Mouse (Mus musculus) heart, postnatal 10 days (tissue): ENCODE measurements around the gene Cish. TPM values are rescaled to one million over a fixed set of nuclear protein-coding genes. Genes with fewer than 3 reads are reported as not detected.

Experiments
- DNase-seq, 2 experiments: peaks; one replicate each; pipeline ENCODE4 v3.0.0; 2021
- intact Hi-C: fragments of 180-260 bp; cut with DNase I; formaldehyde crosslinking; loops from one replicate; pipeline ENCODE4 v1.15.1; 2025
- total RNA-seq, 2 experiments: library from RNA; stranded (reverse); gene quantifications; 2 replicates each; pipeline ENCODE4 v1.2.3; 2021

Gene Cish
- total RNA-seq, 2 experiments from 2014 or later = 212 to 269 TPM

- intact Hi-C loops = loop anchor here (5.0 to 10.0 kb wide), 2 partner anchors 177 to 450 kb away; partner anchors contain the start of gene Manf
- no peak for DNase-seq
Observed at GRCm38 (mm10) chr9:107342201-107342709, 46.4 kb downstream of the Cish start.

- peak; percentile 55 to 66 for DNase-seq
- intact Hi-C loops = loop anchor here (5.0 to 10.0 kb wide), 2 partner anchors 179 to 451 kb away; partner anchors contain the start of gene Manf
Observed at GRCm38 (mm10) chr9:107343146-107343943, 47.5 kb downstream of the Cish start.

- no peak for DNase-seq
- intact Hi-C loops = loop anchor here (5.0 to 10.0 kb wide), 2 partner anchors 179 to 452 kb away; partner anchors contain the start of gene Manf
Observed at GRCm38 (mm10) chr9:107344027-107344426, 48.2 kb downstream of the Cish start.

DNA sequence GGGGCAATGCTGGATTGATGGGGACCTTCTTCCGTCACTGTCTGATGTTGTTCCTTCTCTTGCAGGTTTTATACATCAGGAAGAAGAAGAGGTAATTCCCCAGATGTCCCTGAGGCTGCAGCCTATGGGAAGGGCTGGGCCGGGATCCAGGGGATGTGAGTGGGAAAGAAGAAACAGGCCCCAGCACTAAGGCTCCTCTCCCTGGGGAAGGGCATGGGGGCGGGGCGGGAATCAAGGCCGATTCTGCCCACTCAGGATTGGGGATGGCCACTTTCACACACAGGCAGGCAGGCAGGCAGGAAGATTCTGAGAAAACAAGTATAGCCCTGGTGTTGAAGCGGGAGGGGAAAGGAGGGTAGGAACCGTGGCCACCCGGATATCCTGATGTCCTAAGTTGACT, 50.3 kb downstream of the Cish start:
- no peak for DNase-seq
- intact Hi-C loops = loop anchor here (10.0 kb wide), 1 partner anchor 181 kb away; no protein-coding TSS in a partner anchor

GRCm38 (mm10) chr9:107347586-107348183, 51.9 kb downstream of the Cish start:
- DNase-seq = peak; percentile 46 to 57

GRCm38 (mm10) chr9:107349321-107349720, 53.5 kb downstream of the Cish start:
- intact Hi-C loops = loop anchor here (10.0 kb wide), 1 partner anchor 185 kb away; no protein-coding TSS in a partner anchor
- DNase-seq = no peak

More at GRCm38 (mm10) chr9:107347586-107348183, 51.9 kb downstream of the Cish start:
- intact Hi-C loops = loop anchor here (10.0 kb wide), 1 partner anchor 183 kb away; no protein-coding TSS in a partner anchor

Other genes with a start within 250 kb of the Cish start
- gene Dock3, start 64.1 kb upstream of the Cish start, total RNA-seq = 1 to 10 TPM; 1.1 to 1.4 TPM
- gene Mapkapk3, start 6.1 kb upstream of the Cish start, total RNA-seq = 10 to 100 TPM; 22.1 to 23.3 TPM
- gene Hemk1, start 42.3 kb downstream of the Cish start, total RNA-seq = 10 to 100 TPM; 16.8 to 17.0 TPM
- gene 6430571L13Rik, start 44.6 kb downstream of the Cish start, total RNA-seq = 10 to 100 TPM in 1 of 2 experiments, 1 to 10 TPM in 1; 8.9 to 11.4 TPM
- 10 to 100 TPM in 1 of 2 experiments, 1 to 10 TPM in 1; 7.3 to 13.2 TPM for gene Cacna2d2, start 103.6 kb downstream of the Cish start, total RNA-seq
- gene Tmem115, start 237.9 kb downstream of the Cish start, total RNA-seq = 10 to 100 TPM; 25.0 to 26.5 TPM
- gene Cyb561d2, start 246.2 kb downstream of the Cish start, total RNA-seq = 1 to 10 TPM; 5.5 to 6.2 TPM
- 10 to 100 TPM; 12.9 to 16.7 TPM for gene Nprl2, start 246.2 kb downstream of the Cish start, total RNA-seq